Mouse (Mus musculus): Measurements from ENCODE around the gene Camkk1. TPM values are rescaled to one million over a fixed set of nuclear protein-coding genes. Genes with fewer than 3 reads are reported as not detected.

Gene Camkk1
- polyA plus RNA-seq, 1 experiment from 2014 or later = 30.6 TPM

- H3K4me3 ChIP-seq = no peak overlapping the region
- no peak overlapping the region for H3K4me2 ChIP-seq
- no peak for ATAC-seq (replicated peaks)
- H3K9me3 ChIP-seq = no peaks in the 10 kb centered on the region
- WGBS = 76% methylated on average over 13 of the region's 13 CpGs
- H3K27ac ChIP-seq = no peak overlapping the region
- no peaks in the 10 kb centered on the region for H3K27me3 ChIP-seq (replicated peaks)
- H3K9ac ChIP-seq = no peak overlapping the region
- H3K36me3 ChIP-seq (replicated peaks) = no peaks in the 10 kb centered on the region
- H3K4me1 ChIP-seq = no peaks in the 10 kb centered on the region
Measured at GRCm38 (mm10) chr11:72997529-72998326, 21.1 kb upstream of the Camkk1 start.

- no peaks in the 10 kb centered on the region for H3K27me3 ChIP-seq (replicated peaks)
- H3K27ac ChIP-seq = no peak within 1 kb of the TSS
- WGBS = 60% methylated on average over 8 of the region's 8 CpGs
- ATAC-seq (replicated peaks) = no peak
- H3K4me2 ChIP-seq = no peak within 1 kb of the TSS
- H3K4me3 ChIP-seq = no peak within 1 kb of the TSS
- H3K4me1 ChIP-seq = no peaks in the 10 kb centered on the region
- H3K9me3 ChIP-seq = no peaks in the 10 kb centered on the region
- H3K9ac ChIP-seq = no peak within 1 kb of the TSS
- no peaks in the 10 kb centered on the region for H3K36me3 ChIP-seq (replicated peaks)
Measured at GRCm38 (mm10) chr11:72998771-72999170, 20.0 kb upstream of the Camkk1 start, which contains the start of gene P2rx1. Gene P2rx1 (plus strand): TSS chr11:72999103.

- ATAC-seq (replicated peaks) = no peak
- no peaks in the 10 kb centered on the region for H3K4me1 ChIP-seq
- H3K4me2 ChIP-seq = no peak overlapping the region
- no peaks in the 10 kb centered on the region for H3K36me3 ChIP-seq (replicated peaks)
- no peak overlapping the region for H3K4me3 ChIP-seq
- H3K9me3 ChIP-seq = no peaks in the 10 kb centered on the region
- H3K27ac ChIP-seq = no peak overlapping the region
- 9% methylated on average over 6 of the region's 6 CpGs for whole genome bisulfite sequencing
- no peak overlapping the region for H3K9ac ChIP-seq
- H3K27me3 ChIP-seq (replicated peaks) = no peaks in the 10 kb centered on the region
Measured at GRCm38 (mm10) chr11:73001029-73001428, 17.8 kb upstream of the Camkk1 start.

GRCm38 (mm10) chr11:73006377-73006776 lies 12.4 kb upstream of the Camkk1 start:
- no peak overlapping the region for H3K27ac ChIP-seq
- H3K4me3 ChIP-seq = no peak overlapping the region
- ATAC-seq (replicated peaks) = no peak

GRCm38 (mm10) chr11:73007113-73007512 lies 11.7 kb upstream of the Camkk1 start:
- WGBS = 66% methylated on average over 3 of the region's 3 CpGs
- no peak overlapping the region for H3K27ac ChIP-seq
- no peaks in the 10 kb centered on the region; the same call in 1 of the 2 replicates for H3K4me1 ChIP-seq
- no peaks in the 10 kb centered on the region for H3K27me3 ChIP-seq (replicated peaks)
- no peak for ATAC-seq (replicated peaks)
- H3K36me3 ChIP-seq (replicated peaks) = no peaks in the 10 kb centered on the region
- no peak overlapping the region for H3K4me2 ChIP-seq
- no peak overlapping the region for H3K4me3 ChIP-seq
- no peaks in the 10 kb centered on the region for H3K9me3 ChIP-seq
- no peak overlapping the region for H3K9ac ChIP-seq

More at GRCm38 (mm10) chr11:73006377-73006776, 12.4 kb upstream of the Camkk1 start:
- no peaks in the 10 kb centered on the region for H3K36me3 ChIP-seq (replicated peaks)
- WGBS = 6% methylated on average over 2 of the region's 2 CpGs
- no peaks in the 10 kb centered on the region; the same call in 1 of the 2 replicates for H3K4me1 ChIP-seq
- no peak overlapping the region for H3K9ac ChIP-seq
- H3K4me2 ChIP-seq = no peak overlapping the region
- H3K9me3 ChIP-seq = no peaks in the 10 kb centered on the region
- H3K27me3 ChIP-seq (replicated peaks) = no peaks in the 10 kb centered on the region

- Histone ChIP-seq H3K9ac (no peak overlapping the region), H3K4me2 (no peak overlapping the region), H3K9me3 (no peaks in the 10 kb centered on the region), H3K27ac (no peak overlapping the region), H3K4me3 (no peak overlapping the region), H3K27me3 (replicated peaks) (no peaks in the 10 kb centered on the region), H3K36me3 (replicated peaks) (no peaks in the 10 kb centered on the region), H3K4me1 (no peaks in the 10 kb centered on the region; the same call in 1 of the 2 replicates)
- 68% methylated on average over 11 of the region's 11 CpGs for WGBS
- no peak for ATAC-seq (replicated peaks)
Measured at GRCm38 (mm10) chr11:73007698-73008481, 10.9 kb upstream of the Camkk1 start.

- Histone ChIP-seq H3K9me3 (no peaks in the 10 kb centered on the region), H3K27me3 (replicated peaks) (no peaks in the 10 kb centered on the region), H3K4me3 (no peak overlapping the region), H3K4me1 (no peaks in the 10 kb centered on the region; the same call in 1 of the 2 replicates), H3K27ac (no peak overlapping the region), H3K9ac (no peak overlapping the region), H3K36me3 (replicated peaks) (no peaks in the 10 kb centered on the region), H3K4me2 (no peak overlapping the region)
- 71% methylated on average over 2 of the region's 2 CpGs for WGBS
- ATAC-seq (replicated peaks) = no peak
Measured at GRCm38 (mm10) chr11:73008826-73009225, 10.0 kb upstream of the Camkk1 start.

GRCm38 (mm10) chr11:73009531-73010274 lies 9.1 kb upstream of the Camkk1 start:
- Histone ChIP-seq H3K27me3 (replicated peaks) (no peaks in the 10 kb centered on the region), H3K4me1 (no peaks in the 10 kb centered on the region; the same call in 1 of the 2 replicates), H3K9ac (no peak overlapping the region), H3K9me3 (no peaks in the 10 kb centered on the region), H3K36me3 (replicated peaks) (no peaks in the 10 kb centered on the region), H3K27ac (no peak overlapping the region), H3K4me3 (no peak overlapping the region), H3K4me2 (no peak overlapping the region)
- 62% methylated on average over 13 of the region's 13 CpGs for WGBS
- ATAC-seq (replicated peaks) = no peak

- WGBS = 68% methylated on average over 5 of the region's 5 CpGs
- H3K4me2 ChIP-seq = no peak overlapping the region
- no peak overlapping the region for H3K4me3 ChIP-seq
- peaks cover 5% of the 10 kb centered on the region; the same call in 1 of the 2 replicates for H3K4me1 ChIP-seq
- no peak for ATAC-seq (replicated peaks)
- no peaks in the 10 kb centered on the region for H3K36me3 ChIP-seq (replicated peaks)
- H3K27me3 ChIP-seq (replicated peaks) = peaks cover 3% of the 10 kb centered on the region; the same call in 1 of the 2 replicates
- H3K9me3 ChIP-seq = no peaks in the 10 kb centered on the region
- H3K9ac ChIP-seq = no peak overlapping the region
- no peak overlapping the region for H3K27ac ChIP-seq
Measured at GRCm38 (mm10) chr11:73013981-73014380, 4.8 kb upstream of the Camkk1 start.

- H3K36me3 ChIP-seq (replicated peaks) = no peaks in the 10 kb centered on the region
- peaks cover 5% of the 10 kb centered on the region; the same call in 1 of the 2 replicates for H3K27me3 ChIP-seq (replicated peaks)
- peaks cover 10% of the 10 kb centered on the region for H3K4me1 ChIP-seq
- no peak for ATAC-seq (replicated peaks)
- H3K4me2 ChIP-seq = no peak overlapping the region
- H3K9me3 ChIP-seq = no peaks in the 10 kb centered on the region
- 84% methylated on average over 4 of the region's 4 CpGs for WGBS
- no peak overlapping the region for H3K9ac ChIP-seq
- H3K27ac ChIP-seq = no peak overlapping the region
- H3K4me3 ChIP-seq = no peak overlapping the region
Measured at GRCm38 (mm10) chr11:73014831-73015344, 3.9 kb upstream of the Camkk1 start.

- no peaks in the 10 kb centered on the region for H3K36me3 ChIP-seq (replicated peaks)
- no peak overlapping the region for H3K4me3 ChIP-seq
- H3K9ac ChIP-seq = no peak overlapping the region
- ATAC-seq (replicated peaks) = no peak
- H3K4me2 ChIP-seq = no peak overlapping the region
- WGBS = 68% methylated on average over 5 of the region's 5 CpGs
- no peak overlapping the region for H3K27ac ChIP-seq
- H3K9me3 ChIP-seq = no peaks in the 10 kb centered on the region
- peaks cover 12% of the 10 kb centered on the region for H3K27me3 ChIP-seq (replicated peaks)
- peaks cover 16% of the 10 kb centered on the region for H3K4me1 ChIP-seq
Measured at GRCm38 (mm10) chr11:73015391-73016102, 3.3 kb upstream of the Camkk1 start.
